Comparison of ENCODE assay signal across 8 mouse cellular contexts in the genomic region with DNA sequence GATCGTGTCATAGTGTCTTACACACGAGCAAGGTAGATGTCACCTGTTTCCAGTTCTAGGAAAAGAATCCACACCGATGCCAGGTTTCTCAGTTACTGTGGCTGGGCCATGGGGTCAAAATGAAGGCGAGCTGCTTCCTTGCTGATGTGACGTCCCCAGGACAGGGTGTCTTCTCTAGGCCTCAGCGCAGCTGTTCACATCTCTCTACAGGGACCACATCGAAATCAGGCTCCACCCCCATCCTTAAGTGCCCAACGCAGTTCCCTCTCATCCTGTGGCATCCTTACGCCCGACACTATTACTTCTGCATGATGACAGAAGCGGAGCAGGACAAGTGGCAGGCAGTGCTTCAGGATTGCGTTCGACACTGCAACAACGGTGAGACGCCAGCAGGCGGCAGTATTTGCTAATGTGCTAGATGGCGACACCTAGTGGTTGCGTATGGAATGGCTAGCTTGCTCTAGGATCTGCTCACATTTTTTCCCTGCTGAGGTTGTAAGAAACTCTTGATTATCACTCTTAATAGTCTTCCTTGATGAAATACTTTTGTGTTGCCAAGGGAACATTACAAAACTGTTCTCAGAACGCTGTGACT. TPM values are rescaled to one million over a fixed set of nuclear protein-coding genes. Genes with fewer than 3 reads are reported as not detected.
DNase-seq lines count a peak whose midpoint lies in the region; ATAC-seq lines count a peak whose summit lies in the region.

No protein-coding gene starts in this region.

- no peak overlapping the region for H3K4me3 ChIP-seq in kidney, embryonic 15.5 days (replicated peaks)
- H3K4me3 ChIP-seq in forebrain, embryonic 14.5 days (ENCODE audit: low read depth, low read length) = no peak overlapping the region
- no peak overlapping the region for H3K4me3 ChIP-seq in hindbrain, embryonic 14.5 days (replicated peaks; ENCODE audit: low read length)
- no peak overlapping the region for H3K4me3 ChIP-seq in midbrain, embryonic 13.5 days (replicated peaks)

- peak; percentile 84 for DNase-seq in kidney, adult 18-20 months
- peak; percentile 78 for DNase-seq in cerebellum, adult 11 months
- DNase-seq in forebrain, embryonic 14.5 days (ENCODE audit: low spot score) = peak; percentile 95
- peak; percentile 98 for DNase-seq in hindbrain, embryonic 14.5 days (ENCODE audit: low spot score)
- DNase-seq in left cerebral cortex, adult 8-10 months (ENCODE audit: low spot score in 2 of 2) = peak; percentile 58 to 77
- peak; percentile 63 to 80 for DNase-seq in spleen, postnatal 14 days (ENCODE audit: low spot score in 2 of 2)

- peaks cover 38% of the 10 kb centered on the region for H3K36me3 ChIP-seq in kidney, embryonic 15.5 days
- peaks cover 30% of the 10 kb centered on the region for H3K36me3 ChIP-seq in forebrain, embryonic 14.5 days (ENCODE audit: control insufficient read depth, insufficient read depth, low read length)
- peaks cover 51% of the 10 kb centered on the region for H3K36me3 ChIP-seq in hindbrain, embryonic 14.5 days (replicated peaks; ENCODE audit: control insufficient read depth, insufficient read depth)
- H3K36me3 ChIP-seq in midbrain, embryonic 13.5 days = peaks cover 46% of the 10 kb centered on the region

- H3K9ac ChIP-seq in kidney, embryonic 15.5 days = no peak overlapping the region
- H3K9ac ChIP-seq in forebrain, embryonic 14.5 days (ENCODE audit: low read length) = no peak overlapping the region
- no peak overlapping the region for H3K9ac ChIP-seq in hindbrain, embryonic 14.5 days
- H3K9ac ChIP-seq in midbrain, embryonic 13.5 days (replicated peaks) = no peak overlapping the region

- H3K4me1 ChIP-seq in kidney, embryonic 15.5 days = peaks cover 45% of the 10 kb centered on the region
- peaks cover 16% of the 10 kb centered on the region for H3K4me1 ChIP-seq in forebrain, embryonic 14.5 days (ENCODE audit: control insufficient read depth, insufficient read depth, low read length)
- peaks cover 15% of the 10 kb centered on the region for H3K4me1 ChIP-seq in hindbrain, embryonic 14.5 days (replicated peaks; ENCODE audit: control insufficient read depth, insufficient read depth, low read length)
- peaks cover 18% of the 10 kb centered on the region for H3K4me1 ChIP-seq in midbrain, embryonic 13.5 days (replicated peaks)

- no peaks in the 10 kb centered on the region for H3K27me3 ChIP-seq in kidney, embryonic 15.5 days
- no peaks in the 10 kb centered on the region for H3K27me3 ChIP-seq in forebrain, embryonic 14.5 days (replicated peaks; ENCODE audit: control insufficient read depth, insufficient read depth, low read length)
- H3K27me3 ChIP-seq in hindbrain, embryonic 14.5 days (ENCODE audit: control insufficient read depth, insufficient read depth, low read length) = no peaks in the 10 kb centered on the region
- no peaks in the 10 kb centered on the region for H3K27me3 ChIP-seq in midbrain, embryonic 13.5 days

- WGBS in kidney, embryonic 15.5 days = 30% methylated on average over 19 of the region's 19 CpGs
- WGBS in forebrain, embryonic 14.5 days = 30% methylated on average over 19 of the region's 19 CpGs
- 32% methylated on average over 19 of the region's 19 CpGs for WGBS in hindbrain, embryonic 14.5 days
- 31% methylated on average over 19 of the region's 19 CpGs for WGBS in midbrain, embryonic 13.5 days

- H3K27ac ChIP-seq in kidney, embryonic 15.5 days = no peak overlapping the region
- H3K27ac ChIP-seq in forebrain, embryonic 14.5 days (ENCODE audit: low read depth, low read length) = no peak overlapping the region
- H3K27ac ChIP-seq in hindbrain, embryonic 14.5 days = no peak overlapping the region
- no peak overlapping the region for H3K27ac ChIP-seq in midbrain, embryonic 13.5 days

- H3K4me2 ChIP-seq in kidney, embryonic 15.5 days = no peak overlapping the region
- H3K4me2 ChIP-seq in forebrain, embryonic 14.5 days (ENCODE audit: low read length) = no peak overlapping the region
- H3K4me2 ChIP-seq in hindbrain, embryonic 14.5 days (replicated peaks) = no peak overlapping the region
- H3K4me2 ChIP-seq in midbrain, embryonic 13.5 days (replicated peaks) = no peak overlapping the region

- no peaks in the 10 kb centered on the region for H3K9me3 ChIP-seq in kidney, embryonic 15.5 days (replicated peaks)
- H3K9me3 ChIP-seq in forebrain, embryonic 14.5 days (replicated peaks; ENCODE audit: control insufficient read depth, low read length) = no peaks in the 10 kb centered on the region
- no peaks in the 10 kb centered on the region for H3K9me3 ChIP-seq in hindbrain, embryonic 14.5 days (ENCODE audit: control insufficient read depth, low read length)
- H3K9me3 ChIP-seq in midbrain, embryonic 13.5 days = no peaks in the 10 kb centered on the region

- no peak for ATAC-seq in kidney, embryonic 15.5 days (replicated peaks; ENCODE audit: low FRiP score)
- peak; percentile 15; the same call in 1 of the 2 replicates for ATAC-seq in forebrain, embryonic 14.5 days
- ATAC-seq in hindbrain, embryonic 14.5 days (ENCODE audit: low FRiP score) = no peak
- 0 out of 2 replicates have a peak, but pooled peaks have one; percentile 18 for ATAC-seq in midbrain, embryonic 13.5 days

RNA-seq across cellular contexts. Expression of a gene that starts 36.4 kb away (rescaled TPM):
- polyA plus RNA-seq in kidney, embryonic 15.5 days (2015; fragmentation: Nextera tagmentation; extraction: Ambion mirVana) = 44.5 and 47.7 TPM in 2 replicates
- polyA plus RNA-seq in forebrain, embryonic 14.5 days (2014; fragmentation: Nextera tagmentation; extraction: Ambion mirVana) = 13.8 and 17.7 TPM in 2 replicates
- 16.8 and 19.4 TPM in 2 replicates for polyA plus RNA-seq in hindbrain, embryonic 14.5 days (2014; fragmentation: Nextera tagmentation; extraction: Ambion mirVana)
- 10 to 100 TPM; 24.7 to 31.8 (median 28.4) TPM for total RNA-seq in left cerebral cortex, adult 8-10 months (2022)
- polyA plus RNA-seq in midbrain, embryonic 13.5 days (2015; fragmentation: Nextera tagmentation; extraction: Ambion mirVana) = 20.9 and 27.5 TPM in 2 replicates

RNA-seq across cellular contexts. Expression of a gene that starts 49.1 kb away (rescaled TPM):
- 204 and 210 TPM in 2 replicates for polyA plus RNA-seq in kidney, embryonic 15.5 days (2015; fragmentation: Nextera tagmentation; extraction: Ambion mirVana)
- polyA plus RNA-seq in forebrain, embryonic 14.5 days (2014; fragmentation: Nextera tagmentation; extraction: Ambion mirVana) = 94.3 and 128 TPM in 2 replicates
- 106 and 113 TPM in 2 replicates for polyA plus RNA-seq in hindbrain, embryonic 14.5 days (2014; fragmentation: Nextera tagmentation; extraction: Ambion mirVana)
- total RNA-seq in left cerebral cortex, adult 8-10 months (2022) = 100 to 1,000 TPM; 114 to 127 (median 119) TPM
- polyA plus RNA-seq in midbrain, embryonic 13.5 days (2015; fragmentation: Nextera tagmentation; extraction: Ambion mirVana) = 88.9 and 96.0 TPM in 2 replicates

RNA-seq across cellular contexts. Expression of a gene that starts 49.1 kb away (rescaled TPM):
- polyA plus RNA-seq in kidney, embryonic 15.5 days (2015; fragmentation: Nextera tagmentation; extraction: Ambion mirVana) = 11.2 and 12.2 TPM in 2 replicates
- 13.6 and 15.7 TPM in 2 replicates for polyA plus RNA-seq in forebrain, embryonic 14.5 days (2014; fragmentation: Nextera tagmentation; extraction: Ambion mirVana)
- 20.2 and 22.4 TPM in 2 replicates for polyA plus RNA-seq in hindbrain, embryonic 14.5 days (2014; fragmentation: Nextera tagmentation; extraction: Ambion mirVana)
- 10 to 100 TPM; 37.5 to 44.2 (median 38.6) TPM for total RNA-seq in left cerebral cortex, adult 8-10 months (2022)
- polyA plus RNA-seq in midbrain, embryonic 13.5 days (2015; fragmentation: Nextera tagmentation; extraction: Ambion mirVana) = 18.1 and 21.1 TPM in 2 replicates

Comparison
In these comparisons a context has a peak if more than half of its experiments do, and no peak if none do; other contexts are left out.
1. ATAC-seq: peak in forebrain, embryonic 14.5 days (single experiment) and midbrain, embryonic 13.5 days (single experiment); none in kidney, embryonic 15.5 days (single experiment) and hindbrain, embryonic 14.5 days (single experiment).
2. Peak in every context shown above with its lines, with median percentiles within 50 percentile points of each other: DNase-seq.